Mouse (Mus musculus): ENCODE measurements around the gene Tldc1. TPM values are rescaled to one million over a fixed set of nuclear protein-coding genes. Genes with fewer than 3 reads are reported as not detected.

The Tldc1 gene
- polyA plus RNA-seq, 1 experiment from 2014 or later, result 6.1 TPM

DNA sequence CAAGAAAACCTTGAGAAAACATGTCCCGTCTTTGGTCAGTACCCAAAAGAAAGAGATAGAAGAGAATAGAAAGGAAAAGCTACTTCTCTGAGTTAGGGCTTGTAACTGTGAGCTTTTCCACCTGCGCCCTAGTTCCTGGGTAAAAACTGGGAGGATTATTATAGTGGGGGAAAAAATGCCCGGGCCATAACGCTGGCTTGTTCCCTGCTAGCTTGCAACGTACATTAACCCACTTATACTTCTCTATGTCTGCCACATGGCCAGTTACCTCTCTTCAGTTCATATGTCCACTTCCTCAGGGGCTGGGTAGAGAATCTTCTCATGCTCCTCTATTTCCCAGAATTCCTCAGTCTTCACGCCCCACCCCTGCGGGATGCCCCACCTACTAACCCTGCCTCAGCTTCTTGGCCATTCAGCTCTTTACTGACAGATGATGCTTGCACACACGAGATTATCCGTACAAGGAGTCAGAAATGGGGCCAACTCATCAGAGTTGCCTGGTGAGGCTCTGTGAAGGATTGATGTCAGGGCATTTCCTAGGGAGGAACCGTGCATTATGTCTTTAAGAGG lies 41.8 kb downstream of the Tldc1 start:
- peaks cover 17% of the 10 kb centered on the region for H3K4me1 ChIP-seq
- no peak overlapping the region for H3K9ac ChIP-seq
- WGBS (ENCODE audit: insufficient replicate concordance), result 67% methylated on average over 10 of the region's 10 CpGs
- no peaks in the 10 kb centered on the region for H3K36me3 ChIP-seq
- no peak for ATAC-seq
- H3K9me3 ChIP-seq (replicated peaks), result no peaks in the 10 kb centered on the region
- peaks cover 21% of the 10 kb centered on the region for H3K27me3 ChIP-seq (replicated peaks)
- H3K4me3 ChIP-seq, result no peak overlapping the region
- H3K4me2 ChIP-seq, result no peak overlapping the region
- no peak overlapping the region for H3K27ac ChIP-seq

GRCm38 (mm10) chr8:119732072-119732471 lies 46.1 kb downstream of the Tldc1 start:
- Histone ChIP-seq H3K4me2 (no peak overlapping the region), H3K36me3 (no peaks in the 10 kb centered on the region), H3K4me1 (peaks cover 5% of the 10 kb centered on the region), H3K4me3 (no peak overlapping the region), H3K27ac (no peak overlapping the region), H3K9me3 (replicated peaks) (no peaks in the 10 kb centered on the region), H3K9ac (no peak overlapping the region), H3K27me3 (replicated peaks) (peaks cover 32% of the 10 kb centered on the region)
- ATAC-seq, result no peak
- 66% methylated on average over 13 of the region's 13 CpGs for WGBS (ENCODE audit: insufficient replicate concordance)

DNA sequence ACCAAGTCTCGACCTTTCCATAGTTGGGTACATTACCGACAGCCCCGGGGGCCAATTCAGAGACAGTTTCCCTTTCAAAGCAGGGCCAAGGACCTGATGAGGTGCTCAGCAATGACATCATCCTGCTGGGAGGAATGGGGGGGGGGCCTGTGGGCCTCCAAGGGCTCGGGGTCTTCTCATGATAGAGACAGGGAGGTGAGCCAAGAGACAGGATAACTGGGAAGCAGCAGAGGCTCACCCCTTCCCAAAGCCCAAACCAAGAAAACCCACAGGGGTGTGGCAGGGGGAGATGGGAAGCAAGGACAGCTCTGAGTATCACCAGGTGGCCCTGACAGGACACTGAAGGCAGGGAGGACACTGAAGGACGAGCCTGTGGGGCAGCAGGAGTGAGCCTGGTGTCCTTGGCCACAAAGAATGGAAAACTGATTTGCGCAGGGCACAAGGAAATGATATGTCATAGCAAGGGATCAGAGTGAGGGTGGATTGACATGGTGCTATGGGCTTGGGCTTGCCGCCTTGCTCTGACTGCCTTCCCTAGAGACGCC lies 49.8 kb downstream of the Tldc1 start:
- no peaks in the 10 kb centered on the region for H3K9me3 ChIP-seq (replicated peaks)
- 66% methylated on average over 8 of the region's 8 CpGs for WGBS (ENCODE audit: insufficient replicate concordance)
- peaks cover 16% of the 10 kb centered on the region for H3K4me1 ChIP-seq
- H3K4me3 ChIP-seq, result no peak overlapping the region
- H3K36me3 ChIP-seq, result no peaks in the 10 kb centered on the region
- H3K9ac ChIP-seq, result no peak overlapping the region
- peaks cover 31% of the 10 kb centered on the region for H3K27me3 ChIP-seq (replicated peaks)
- no peak for ATAC-seq
- H3K4me2 ChIP-seq, result no peak overlapping the region
- H3K27ac ChIP-seq, result no peak overlapping the region

DNA sequence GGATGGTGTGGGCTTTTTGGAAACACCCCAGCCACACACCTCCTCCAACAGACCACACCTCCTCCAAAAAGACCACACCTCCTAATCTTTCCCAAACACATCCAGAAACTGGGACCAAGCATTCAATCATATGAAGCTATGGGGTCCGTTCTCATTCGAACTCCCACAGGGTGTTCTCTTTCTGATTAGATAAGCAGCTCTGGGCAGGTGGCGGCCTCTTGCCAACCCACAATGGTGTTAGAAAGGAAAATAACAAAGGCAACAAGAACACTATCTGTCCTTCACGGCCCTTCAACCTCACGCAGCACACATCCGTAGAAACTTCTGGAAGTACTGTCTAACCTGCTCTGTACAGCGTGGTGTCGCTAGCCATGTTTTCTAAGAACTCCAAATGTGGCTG lies 51.1 kb downstream of the Tldc1 start:
- 37% methylated on average over 8 of the region's 8 CpGs for WGBS (ENCODE audit: insufficient replicate concordance)
- Histone ChIP-seq H3K9me3 (replicated peaks) (no peaks in the 10 kb centered on the region), H3K4me3 (no peak overlapping the region), H3K4me1 (peaks cover 16% of the 10 kb centered on the region), H3K9ac (no peak overlapping the region), H3K36me3 (no peaks in the 10 kb centered on the region), H3K4me2 (peak overlapping the region; percentile 23), H3K27me3 (replicated peaks) (peaks cover 38% of the 10 kb centered on the region), H3K27ac (no peak overlapping the region)
- peak; percentile 66; the same call in 1 of the 2 replicates for ATAC-seq

DNA sequence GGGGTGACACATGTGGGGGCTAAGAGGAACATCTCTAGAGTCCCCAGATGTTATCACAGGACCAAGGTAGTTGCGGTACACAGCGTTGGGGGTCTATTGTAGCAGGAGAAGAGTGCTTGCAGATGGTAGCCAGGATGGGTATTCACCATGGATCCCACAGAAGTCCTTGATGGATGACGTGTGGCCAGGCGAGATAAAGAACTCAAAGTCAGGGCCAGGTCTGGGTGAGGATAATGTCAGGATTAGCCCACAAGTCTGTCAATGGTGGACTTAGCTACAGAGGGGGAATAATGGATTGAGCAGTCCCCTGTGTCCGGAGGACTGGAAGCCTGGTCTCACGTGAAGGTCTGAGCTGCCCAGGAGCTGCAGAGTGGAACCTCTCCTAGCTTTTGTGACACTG lies 53.6 kb downstream of the Tldc1 start:
- Histone ChIP-seq H3K36me3 (no peaks in the 10 kb centered on the region), H3K4me3 (no peak overlapping the region), H3K27ac (no peak overlapping the region), H3K9me3 (replicated peaks) (no peaks in the 10 kb centered on the region), H3K9ac (no peak overlapping the region), H3K27me3 (replicated peaks) (peaks cover 29% of the 10 kb centered on the region), H3K4me2 (no peak overlapping the region), H3K4me1 (peaks cover 16% of the 10 kb centered on the region)
- ATAC-seq, result no peak
- 61% methylated on average over 6 of the region's 6 CpGs for WGBS (ENCODE audit: insufficient replicate concordance)

DNA sequence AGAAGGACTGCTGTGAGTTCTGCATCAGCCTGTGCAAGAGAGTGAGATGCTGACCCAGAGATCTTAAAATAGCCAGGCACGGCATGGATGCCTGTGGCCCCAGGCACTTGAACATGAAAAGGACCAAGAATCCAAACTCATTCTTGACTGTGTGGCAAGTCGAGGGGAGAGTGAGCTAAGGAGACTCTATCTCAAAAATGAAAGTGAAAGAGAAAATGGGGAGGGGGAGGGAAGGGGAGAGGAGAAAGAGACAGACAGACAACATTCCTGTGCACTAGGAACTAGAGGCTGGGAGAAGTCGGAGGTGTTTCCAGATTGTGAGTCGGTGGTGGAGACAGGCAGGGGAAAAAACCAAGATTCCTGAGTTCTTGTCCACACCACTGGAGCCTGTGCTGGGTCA lies 54.5 kb downstream of the Tldc1 start:
- WGBS (ENCODE audit: insufficient replicate concordance), result 40% methylated on average over 4 of the region's 4 CpGs
- Histone ChIP-seq H3K27ac (no peak overlapping the region), H3K36me3 (no peaks in the 10 kb centered on the region), H3K27me3 (replicated peaks) (peaks cover 23% of the 10 kb centered on the region), H3K9me3 (replicated peaks) (no peaks in the 10 kb centered on the region), H3K4me3 (no peak overlapping the region), H3K4me2 (no peak overlapping the region), H3K4me1 (peaks cover 16% of the 10 kb centered on the region), H3K9ac (no peak overlapping the region)
- ATAC-seq, result no peak

- Histone ChIP-seq H3K27ac (no peak overlapping the region), H3K4me1 (peaks cover 17% of the 10 kb centered on the region), H3K36me3 (no peaks in the 10 kb centered on the region), H3K9me3 (replicated peaks) (no peaks in the 10 kb centered on the region), H3K9ac (no peak overlapping the region), H3K27me3 (replicated peaks) (peaks cover 23% of the 10 kb centered on the region), H3K4me3 (no peak overlapping the region), H3K4me2 (no peak overlapping the region)
- WGBS (ENCODE audit: insufficient replicate concordance), result 36% methylated on average over 6 of the region's 6 CpGs
- ATAC-seq, result no peak
Observed at GRCm38 (mm10) chr8:119722348-119722747, 55.9 kb downstream of the Tldc1 start.

GRCm38 (mm10) chr8:119719011-119719501 lies 59.2 kb downstream of the Tldc1 start:
- H3K4me3 ChIP-seq, result no peak overlapping the region
- H3K36me3 ChIP-seq, result no peaks in the 10 kb centered on the region
- H3K27ac ChIP-seq, result no peak overlapping the region
- no peak overlapping the region for H3K4me2 ChIP-seq
- no peaks in the 10 kb centered on the region for H3K9me3 ChIP-seq (replicated peaks)
- WGBS (ENCODE audit: insufficient replicate concordance), result 60% methylated on average over 12 of the region's 12 CpGs
- H3K9ac ChIP-seq, result no peak overlapping the region
- H3K4me1 ChIP-seq, result peaks cover 22% of the 10 kb centered on the region
- ATAC-seq, result no peak
- peaks cover 40% of the 10 kb centered on the region for H3K27me3 ChIP-seq (replicated peaks)

GRCm38 (mm10) chr8:119717765-119718164 lies 60.5 kb downstream of the Tldc1 start:
- H3K9me3 ChIP-seq (replicated peaks), result no peaks in the 10 kb centered on the region
- H3K4me1 ChIP-seq, result peaks cover 22% of the 10 kb centered on the region
- no peaks in the 10 kb centered on the region for H3K36me3 ChIP-seq
- WGBS (ENCODE audit: insufficient replicate concordance), result 45% methylated on average over 9 of the region's 9 CpGs
- H3K4me2 ChIP-seq, result no peak overlapping the region
- H3K9ac ChIP-seq, result no peak overlapping the region
- H3K4me3 ChIP-seq, result no peak overlapping the region
- ATAC-seq, result no peak
- H3K27me3 ChIP-seq (replicated peaks), result peaks cover 37% of the 10 kb centered on the region
- no peak overlapping the region for H3K27ac ChIP-seq

GRCm38 (mm10) chr8:119716730-119717299 lies 61.4 kb downstream of the Tldc1 start:
- Histone ChIP-seq H3K9ac (no peak overlapping the region), H3K4me2 (no peak overlapping the region), H3K4me3 (no peak overlapping the region), H3K4me1 (peaks cover 22% of the 10 kb centered on the region), H3K27ac (no peak overlapping the region), H3K9me3 (replicated peaks) (no peaks in the 10 kb centered on the region), H3K27me3 (replicated peaks) (peaks cover 30% of the 10 kb centered on the region), H3K36me3 (no peaks in the 10 kb centered on the region)
- ATAC-seq, result peak; percentile 26; the same call in 1 of the 2 replicates

DNA sequence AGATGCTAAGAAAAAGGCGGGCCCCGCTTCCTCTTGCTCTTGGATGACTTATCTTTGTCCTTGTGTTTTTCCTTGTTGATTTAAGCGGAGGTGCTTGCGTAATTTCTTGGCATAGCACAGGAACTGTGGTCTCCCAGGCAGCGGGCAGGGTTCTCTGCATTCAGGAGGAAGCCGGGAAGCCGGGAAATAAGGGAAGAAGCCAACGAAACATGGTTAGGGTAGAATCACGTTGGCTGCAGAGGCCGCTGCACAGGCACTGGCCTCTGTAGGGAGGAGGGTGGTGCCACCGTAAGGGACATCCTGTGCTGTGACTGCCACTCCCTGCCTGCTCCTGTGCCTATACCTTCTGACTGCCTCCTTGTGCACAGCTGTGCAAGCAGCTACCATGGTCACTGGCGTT lies 63.0 kb downstream of the Tldc1 start:
- 42% methylated on average over 12 of the region's 12 CpGs for WGBS (ENCODE audit: insufficient replicate concordance)

GRCm38 (mm10) chr8:119713421-119713820 lies 64.8 kb downstream of the Tldc1 start:
- Histone ChIP-seq H3K4me1 (peaks cover 28% of the 10 kb centered on the region), H3K9me3 (replicated peaks) (no peaks in the 10 kb centered on the region), H3K4me2 (no peak overlapping the region), H3K9ac (no peak overlapping the region), H3K27me3 (replicated peaks) (peaks cover 27% of the 10 kb centered on the region), H3K27ac (no peak overlapping the region), H3K4me3 (no peak overlapping the region), H3K36me3 (no peaks in the 10 kb centered on the region)
- WGBS (ENCODE audit: insufficient replicate concordance), result 77% methylated on average over 5 of the region's 5 CpGs
- ATAC-seq, result no peak

More for the DNA sequence above, 63.0 kb downstream of the Tldc1 start:
- no peak for ATAC-seq
- Histone ChIP-seq H3K27me3 (replicated peaks) (peaks cover 30% of the 10 kb centered on the region), H3K9me3 (replicated peaks) (no peaks in the 10 kb centered on the region), H3K27ac (0 out of 2 replicates have a peak overlapping the region, but pooled peaks have one; percentile 17), H3K36me3 (no peaks in the 10 kb centered on the region), H3K4me3 (no peak overlapping the region), H3K9ac (no peak overlapping the region), H3K4me2 (no peak overlapping the region), H3K4me1 (peaks cover 25% of the 10 kb centered on the region)
